Comparison of ENCODE assay signal across 9 mouse cellular contexts in genomic region chr4:125702607-125703309, GRCm38 (mm10).
DNase-seq lines count a peak whose midpoint lies in the region; ATAC-seq and TF ChIP-seq lines count a peak whose summit lies in the region.
"Had no signal": no experiment of that assay in that cellular context is flagged by ENCODE, and none has a peak within 500 bp of the region (broad histone marks: within the 10 kb centered on the region; RNA-seq: fewer than 3 reads in every experiment).

No protein-coding gene starts in this region.

- H3K27me3 ChIP-seq in hindbrain, postnatal 0 days (ENCODE audit: insufficient read depth, low read length) = no peaks in the 10 kb centered on the region
- peaks cover 29% of the 10 kb centered on the region for H3K27me3 ChIP-seq in neural tube, embryonic 13.5 days

- WGBS in hindbrain, postnatal 0 days = 39% methylated on average over 12 of the region's 12 CpGs
- 56% methylated on average over 12 of the region's 12 CpGs for WGBS in neural tube, embryonic 13.5 days

- H3K4me3 ChIP-seq in gastrocnemius, adult 2 months = no peak overlapping the region
- H3K4me3 ChIP-seq in hindbrain, postnatal 0 days (ENCODE audit: low read length) = no peak overlapping the region
- H3K4me3 ChIP-seq in neural tube, embryonic 13.5 days = no peak overlapping the region
- H3K4me3 ChIP-seq: limb, embryonic 13.5 days had no signal

- H3K27ac ChIP-seq in gastrocnemius, adult 2 months = peak overlapping the region; percentile 43; the same call in 1 of the 2 replicates
- peak overlapping the region; percentile 56 for H3K27ac ChIP-seq in hindbrain, postnatal 0 days
- peak overlapping the region; percentile 73 for H3K27ac ChIP-seq in neural tube, embryonic 13.5 days (replicated peaks)
- H3K27ac ChIP-seq: limb, embryonic 13.5 days had no signal

- 0 out of 2 replicates have a peak, but pooled peaks cover 2% of the 10 kb centered on the region for H3K4me1 ChIP-seq in hindbrain, postnatal 0 days (ENCODE audit: insufficient read depth, low read length)
- H3K4me1 ChIP-seq in neural tube, embryonic 13.5 days (replicated peaks) = peaks cover 47% of the 10 kb centered on the region

- H3K4me2 ChIP-seq in hindbrain, postnatal 0 days (ENCODE audit: low read depth, low read length) = no peak overlapping the region
- no peak overlapping the region for H3K4me2 ChIP-seq in neural tube, embryonic 13.5 days
- H3K4me2 ChIP-seq: limb, embryonic 13.5 days had no signal

- intact Hi-C loops in gastrocnemius, adult 2 months (cut with DNase I) = no loop called here

- H3K9ac ChIP-seq in hindbrain, postnatal 0 days (replicated peaks; ENCODE audit: low read length) = no peak overlapping the region
- H3K9ac ChIP-seq in neural tube, embryonic 13.5 days = no peak overlapping the region
- H3K9ac ChIP-seq: limb, embryonic 13.5 days had no signal

- peak; percentile 94 for ATAC-seq in hindbrain, postnatal 0 days
- peak; percentile 86 for ATAC-seq in neural tube, embryonic 13.5 days (ENCODE audit: low read depth)

- no peaks in the 10 kb centered on the region for H3K9me3 ChIP-seq in hindbrain, postnatal 0 days (ENCODE audit: low read length)
- no peaks in the 10 kb centered on the region for H3K9me3 ChIP-seq in neural tube, embryonic 13.5 days
- H3K9me3 ChIP-seq: limb, embryonic 13.5 days had no signal

- H3K36me3 ChIP-seq in hindbrain, postnatal 0 days (ENCODE audit: insufficient read depth, low read length) = no peaks in the 10 kb centered on the region; the same call in 1 of the 2 replicates
- peaks cover 22% of the 10 kb centered on the region for H3K36me3 ChIP-seq in neural tube, embryonic 13.5 days
- H3K36me3 ChIP-seq: limb, embryonic 13.5 days had no signal

- peak; percentile 53 for DNase-seq in NIH3T3 (ENCODE audit: low read depth)
- DNase-seq in cerebellum, adult 11-12 months = peak; percentile 69
- peak; percentile 61 for DNase-seq in gastrocnemius, adult 2 months
- DNase-seq in hindbrain, postnatal 0 days (ENCODE audit: low spot score) = peak; percentile 94
- DNase-seq in left cerebral cortex, adult 18-20 months (ENCODE audit: low spot score in 2 of 2) = peak; percentile 78 to 79
- DNase-seq in urinary bladder, postnatal 14 days (ENCODE audit: low spot score) = peak; percentile 54
- DNase-seq in embryo, embryonic 9.5 days (ENCODE audit: extremely low spot score) = no peak

- no peak for TF ChIP-seq CTCF in gastrocnemius, adult 2 months (IDR thresholded peaks at IDR 0.05)
- no peak for TF ChIP-seq CTCF in hindbrain, postnatal 0 days (IDR thresholded peaks at IDR 0.05; ENCODE audit: low read depth)
